Mouse (Mus musculus) ES-Bruce4 (cell line): ENCODE results near the gene Mrpl33.

Source experiments
- CTCF ChIP-seq: IDR thresholded peaks from one replicate; pipeline ENCODE4 v1.8.1; 2011; ENCODE audit warnings: low read depth, low read length
- EP300 ChIP-seq: IDR thresholded peaks from 2 replicates; pipeline ENCODE4 v1.6.1; 2011; ENCODE audit warnings: low read depth, low read length; ENCODE audit not compliant: insufficient read depth
- POLR2A ChIP-seq: IDR thresholded peaks from one replicate; pipeline ENCODE4 v1.8.1; 2011; ENCODE audit warnings: low read length; ENCODE audit not compliant: insufficient read depth

DNA sequence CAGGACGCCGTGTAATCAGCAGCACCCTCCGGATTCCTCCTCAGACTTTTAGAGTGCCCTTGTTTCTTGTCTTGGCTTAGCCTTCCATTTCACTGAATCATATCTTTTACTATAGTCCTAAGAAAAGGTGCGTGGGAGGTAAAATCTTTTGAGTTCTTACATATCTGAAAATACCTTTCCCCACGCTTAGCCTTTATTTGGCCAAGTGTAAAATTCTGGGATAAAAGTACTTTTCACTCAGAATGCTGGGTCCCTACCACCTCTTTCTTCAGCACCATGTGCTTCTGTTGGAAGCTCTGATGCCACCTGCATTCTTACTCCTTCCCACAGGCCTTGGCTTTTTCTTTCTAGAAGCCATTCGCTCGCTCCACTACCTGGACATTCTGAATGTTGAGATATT, 5.6 kb upstream of the Mrpl33 start:
- no peak for TF ChIP-seq CTCF
- TF ChIP-seq EP300 = no peak
- TF ChIP-seq POLR2A = no peak
